Mouse (Mus musculus) heart, postnatal 4 days (tissue): ENCODE results near the gene a. TPM values are rescaled to one million over a fixed set of nuclear protein-coding genes. Genes with fewer than 3 reads are reported as not detected.

Experiments
- DNase-seq: peaks from one replicate; pipeline ENCODE4 v3.0.0; 2021
- total RNA-seq, 2 experiments: library from RNA; stranded (reverse); gene quantifications; 2 replicates each; pipeline ENCODE4 v1.2.3; 2021

a gene
- total RNA-seq, 2 experiments from 2014 or later, result not detected

DNA sequence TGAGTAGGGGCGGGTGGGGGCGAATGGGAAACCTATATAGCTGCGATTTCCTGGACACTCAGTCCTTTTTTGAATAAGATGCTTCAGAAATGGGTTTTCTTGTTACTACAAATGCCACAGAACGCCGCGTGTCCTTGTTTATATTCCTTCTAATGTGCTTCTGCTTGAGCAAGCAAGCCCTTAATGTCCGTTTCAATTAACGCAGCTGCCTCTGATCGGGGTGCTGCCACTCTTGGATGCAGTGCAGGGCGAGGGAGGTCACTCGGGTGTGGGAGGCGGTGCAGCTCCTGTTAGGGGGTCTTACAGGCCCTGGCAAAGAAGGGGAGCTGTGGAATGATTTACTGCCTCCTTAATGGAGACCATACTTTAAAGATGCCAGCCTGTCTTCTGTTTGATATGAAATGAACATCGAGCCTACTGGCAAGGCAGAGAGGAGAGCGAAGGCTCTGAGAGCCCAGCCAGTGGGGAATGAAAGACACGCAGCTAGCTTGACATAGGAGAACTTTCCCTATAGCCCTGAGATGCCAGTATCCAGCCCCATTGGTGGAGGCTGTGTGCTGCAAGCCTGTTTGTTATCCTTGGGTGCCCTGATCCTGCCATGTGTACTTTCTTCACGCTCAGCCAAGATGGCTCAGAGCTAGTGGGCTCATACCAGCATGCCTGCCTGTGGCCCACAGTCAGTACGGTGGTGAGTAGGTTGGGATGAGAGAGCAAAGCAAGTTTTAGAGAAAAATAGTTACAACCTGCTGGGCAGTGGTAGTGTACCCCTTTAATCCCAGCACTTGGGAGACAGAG, 8.1 kb upstream of the a start:
- no peak for DNase-seq

DNA sequence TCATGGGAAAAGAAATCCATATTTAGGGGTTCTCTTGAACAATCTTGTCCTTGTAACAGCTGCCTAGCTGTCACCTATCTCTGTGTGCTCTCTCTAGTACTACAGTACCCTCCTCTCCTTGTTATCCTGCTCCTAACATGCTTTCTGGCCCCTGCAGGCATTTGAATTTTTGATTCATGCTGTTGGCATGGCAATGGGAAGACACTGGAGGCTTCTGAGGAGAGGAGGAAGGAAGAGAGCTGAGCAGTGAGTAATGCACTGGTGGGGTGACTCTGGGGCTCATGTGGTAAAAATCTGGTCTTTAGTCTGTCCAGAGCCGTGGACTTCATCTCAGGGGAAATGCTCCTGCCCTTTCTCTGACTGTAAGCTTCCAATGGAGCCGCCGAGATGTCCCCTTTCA, 5.9 kb upstream of the a start:
- no peak for DNase-seq

DNA sequence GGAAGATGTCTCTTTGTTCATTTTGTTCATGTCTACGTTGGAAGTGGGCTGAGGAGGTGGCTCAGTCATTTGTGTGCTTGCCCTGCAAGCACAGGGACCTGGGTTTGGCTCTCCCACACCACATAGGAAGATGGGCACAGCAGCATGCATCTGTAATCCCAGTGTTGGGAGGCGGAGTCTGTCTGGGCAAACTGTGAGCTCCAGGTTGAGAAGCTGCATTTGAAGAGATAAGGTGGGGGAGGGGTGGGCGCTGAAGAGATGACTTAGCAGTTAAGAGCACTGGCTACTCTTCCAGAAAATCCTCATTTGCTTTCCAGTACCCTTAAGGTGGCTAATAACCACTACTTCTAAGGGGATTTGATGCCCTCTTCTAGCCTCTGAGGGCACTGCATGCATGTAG, 5.0 kb upstream of the a start:
- no peak for DNase-seq

DNA sequence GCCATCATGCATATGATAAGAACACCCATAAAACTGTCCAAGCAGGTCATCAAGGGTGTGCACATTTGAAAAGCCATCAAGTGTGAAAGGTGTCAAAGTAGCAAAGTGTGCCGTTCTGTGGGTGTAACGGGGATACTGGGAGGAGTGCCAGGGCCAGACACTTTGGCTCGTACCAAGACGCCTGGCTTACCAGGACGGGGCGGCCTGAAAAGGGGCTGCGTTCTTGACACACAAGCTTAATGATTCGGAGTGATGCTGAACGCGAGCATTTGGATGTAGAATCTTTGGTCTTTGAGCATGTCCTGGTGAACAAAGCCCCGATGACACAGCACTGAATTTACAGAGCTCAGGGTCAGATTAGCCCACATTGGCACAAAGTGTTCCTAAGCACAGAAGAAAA, 4.4 kb upstream of the a start:
- DNase-seq, result no peak

DNA sequence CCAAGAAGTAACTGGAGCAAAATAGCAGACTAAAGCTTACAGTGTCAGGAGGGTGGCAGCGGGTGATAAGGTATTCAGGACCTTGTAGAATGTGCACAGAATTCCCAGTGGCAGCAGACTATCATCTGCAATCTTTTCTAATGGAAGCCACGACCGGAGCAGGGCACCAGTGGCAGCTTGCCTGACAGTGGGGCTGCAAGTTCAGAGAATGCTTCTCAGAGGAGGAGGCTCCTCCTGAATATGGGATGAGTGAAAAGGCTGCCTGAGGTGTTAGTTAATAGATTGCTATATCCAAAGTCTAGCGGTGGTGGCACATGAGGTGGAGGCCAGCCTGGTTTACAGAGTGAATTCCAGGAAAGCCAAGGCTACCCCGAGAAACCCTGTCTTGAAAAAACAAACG, 1.8 kb upstream of the a start:
- DNase-seq, result no peak

DNA sequence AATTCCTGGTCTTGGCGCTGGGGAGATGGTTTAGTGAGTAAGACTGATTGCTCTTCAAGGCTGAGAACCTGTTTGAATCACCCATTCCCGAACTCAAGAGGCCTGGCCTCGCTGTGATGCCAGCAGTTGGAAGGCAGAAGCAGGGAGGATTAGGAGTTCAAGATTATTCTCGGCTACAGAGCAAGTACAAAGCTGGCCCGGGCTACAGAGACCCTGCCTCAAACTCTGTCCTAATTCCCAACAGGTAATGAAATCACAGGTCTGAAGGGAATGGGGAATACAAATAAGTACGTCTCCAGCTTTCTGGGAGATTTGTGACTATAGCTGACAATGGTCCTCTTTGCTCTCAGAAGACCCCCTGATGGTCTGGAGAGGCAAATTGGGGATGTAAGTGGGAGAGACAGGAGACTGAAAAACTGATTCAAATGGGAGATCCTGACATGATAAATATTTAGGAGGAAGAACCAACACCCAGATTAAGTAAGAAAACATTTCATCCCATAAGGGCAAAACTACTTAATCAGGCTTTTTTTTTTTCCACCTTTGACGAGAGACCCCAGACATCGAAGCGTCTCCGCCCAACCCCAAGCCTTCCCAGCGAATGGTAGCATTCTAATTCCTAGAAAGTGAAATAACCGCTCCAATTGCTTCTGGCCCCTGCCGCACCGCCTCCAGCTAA, 1.1 kb upstream of the a start:
- no peak for DNase-seq

DNA sequence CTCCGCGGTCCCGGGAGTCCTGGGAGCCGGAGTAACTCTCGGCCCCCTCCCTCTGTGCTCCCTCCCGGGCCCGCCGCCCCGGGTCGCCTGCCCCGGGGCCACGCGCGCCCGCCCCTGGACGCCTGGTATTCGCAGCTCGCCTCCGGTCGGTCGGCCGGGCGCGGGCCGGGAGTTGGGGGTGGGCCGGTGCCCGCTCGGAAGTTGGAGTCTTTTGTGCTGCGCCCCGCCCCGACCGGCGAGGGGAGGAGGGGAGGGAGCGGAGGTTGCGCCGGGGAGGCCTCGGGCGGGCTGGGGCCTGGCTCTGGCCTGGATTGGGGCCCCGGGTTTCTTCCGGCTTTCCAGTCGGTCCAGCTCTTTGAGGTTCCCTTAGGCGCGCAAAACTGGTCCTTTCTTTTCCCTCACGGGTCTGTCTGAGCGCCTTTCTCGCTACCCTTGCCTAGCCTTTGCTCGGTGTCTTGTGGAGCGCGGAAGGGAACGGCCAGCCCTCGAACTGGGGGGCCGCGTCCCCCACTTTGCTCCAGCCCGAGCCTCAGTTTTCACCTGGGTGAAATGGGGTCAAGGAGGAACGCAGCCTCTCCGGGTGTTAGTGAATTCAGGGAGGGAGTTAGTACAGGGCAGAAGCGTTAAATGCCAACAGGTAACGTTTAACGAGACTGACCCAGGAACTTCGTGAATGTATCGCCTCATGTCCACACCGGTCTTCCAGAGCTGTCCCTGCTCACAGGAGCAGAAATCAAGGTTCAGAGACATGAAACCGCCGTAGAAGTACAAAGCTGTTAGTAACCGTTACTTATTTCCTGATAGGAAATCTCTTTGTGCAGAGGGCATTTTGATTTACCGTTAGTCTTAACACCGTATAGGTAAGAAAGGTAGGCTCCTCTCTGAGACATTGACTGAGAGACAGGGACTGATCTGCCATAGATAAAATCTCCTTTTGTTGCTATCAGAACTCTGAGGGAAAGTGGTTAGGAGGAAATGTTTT, 750 bp downstream of the a start:
- DNase-seq, result peak; percentile 85

DNA sequence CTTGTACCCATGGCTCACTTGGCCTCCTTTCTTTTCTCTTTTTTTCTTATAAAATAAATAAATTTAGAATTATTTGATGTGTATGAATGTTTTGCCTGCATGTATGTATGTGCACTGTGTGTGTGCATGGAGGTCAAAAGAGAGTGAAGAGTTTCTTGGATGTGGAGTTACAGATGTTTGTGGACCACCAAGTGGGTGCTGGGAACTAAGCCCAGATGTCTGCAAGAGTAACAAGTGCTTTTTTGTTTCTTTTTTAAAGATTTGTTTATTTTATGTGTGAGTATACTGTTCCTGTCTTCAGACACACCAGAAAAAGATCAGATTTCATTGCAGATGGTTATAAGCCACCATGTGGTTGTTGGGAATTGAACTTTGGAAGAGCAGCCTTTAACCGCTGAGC, 12.2 kb downstream of the a start:
- no peak for DNase-seq

DNA sequence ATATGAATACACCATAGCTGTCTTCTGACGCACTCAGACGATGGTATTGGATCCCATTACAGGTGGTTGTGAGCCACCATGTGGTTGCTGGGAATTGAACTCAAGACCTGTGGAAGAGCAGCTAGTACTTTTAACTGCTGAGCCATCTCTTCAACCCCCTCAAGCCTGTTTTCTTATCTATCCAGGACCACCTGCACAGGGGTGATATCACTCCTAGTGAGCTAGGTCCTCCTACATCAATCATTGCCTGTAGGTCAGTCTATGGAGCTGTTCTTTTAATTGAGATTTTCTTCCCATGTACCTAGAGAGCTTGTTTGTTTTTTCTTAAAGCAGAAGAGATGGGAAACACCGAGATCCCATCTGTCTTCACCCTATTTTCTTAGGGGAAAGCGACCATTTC, 12.6 kb downstream of the a start:
- no peak for DNase-seq

DNA sequence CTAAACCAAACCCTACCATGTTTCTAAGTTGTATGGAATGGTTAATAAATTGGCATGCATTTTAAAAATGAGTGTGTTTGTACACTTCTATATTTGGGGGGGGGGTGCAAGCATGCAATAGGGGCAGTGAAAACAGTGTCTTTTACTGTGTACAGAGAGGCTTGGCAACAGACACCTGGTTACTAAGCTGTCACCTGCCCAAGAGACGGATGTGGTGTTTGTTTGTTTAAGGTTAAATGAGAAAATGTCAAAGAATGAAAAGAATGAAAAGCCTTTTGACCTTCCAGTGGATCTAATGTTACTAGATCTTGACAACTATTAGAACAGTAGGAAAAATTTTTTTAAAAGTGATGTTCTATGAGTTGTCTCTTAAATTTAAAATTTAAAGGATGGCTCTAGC, 16.5 kb downstream of the a start:
- no peak for DNase-seq

DNA sequence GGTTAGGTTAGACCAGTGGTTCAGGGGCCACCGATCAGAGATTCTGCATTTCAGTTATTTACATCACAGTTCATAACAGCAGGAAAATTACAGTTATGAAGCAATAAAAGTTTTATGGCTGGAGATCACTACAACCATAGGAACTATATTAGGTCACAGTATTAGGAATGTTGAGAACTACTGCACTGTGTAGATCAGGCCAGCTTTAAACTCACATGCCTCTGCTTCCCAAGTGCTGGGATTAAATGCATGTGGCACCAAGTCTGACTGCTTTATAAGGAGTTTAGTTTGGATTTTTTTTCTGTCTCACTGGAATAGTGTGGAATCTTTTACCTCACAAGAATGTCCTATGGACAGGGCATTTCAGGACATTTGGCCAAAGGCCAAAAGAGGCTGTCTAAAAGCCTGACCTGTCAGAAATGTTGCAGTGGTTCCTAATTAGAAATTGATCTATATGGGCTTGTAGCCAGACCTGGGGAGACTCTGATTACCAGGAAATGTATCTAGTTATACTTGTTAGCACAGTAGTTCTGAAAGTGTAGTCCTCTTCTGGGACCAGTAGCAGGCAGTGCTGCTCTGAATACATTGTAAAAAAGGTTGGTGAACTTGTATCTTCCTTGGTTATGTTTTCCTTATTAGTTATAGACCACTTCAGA, 18.0 kb downstream of the a start:
- DNase-seq, result peak; percentile 56

DNA sequence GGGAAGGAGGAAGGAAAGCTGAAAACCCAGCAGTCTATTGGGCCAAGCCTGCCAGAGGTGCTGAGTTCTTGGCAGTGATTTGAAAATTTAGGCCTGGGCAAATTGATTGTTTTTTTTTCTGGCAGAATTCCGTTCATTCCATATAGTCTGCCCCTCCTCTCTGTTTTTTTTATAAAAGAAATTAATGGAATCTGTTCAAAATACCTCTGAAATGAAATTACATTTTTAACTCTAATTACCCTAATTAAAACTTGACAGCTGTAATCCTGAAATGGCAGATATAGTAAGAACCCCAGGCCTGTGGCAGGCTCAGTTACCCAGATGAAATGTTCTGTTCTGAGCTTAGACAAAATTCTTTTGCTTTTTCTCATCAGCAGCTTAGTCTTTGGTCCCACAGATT, 19.6 kb downstream of the a start:
- no peak for DNase-seq

DNA sequence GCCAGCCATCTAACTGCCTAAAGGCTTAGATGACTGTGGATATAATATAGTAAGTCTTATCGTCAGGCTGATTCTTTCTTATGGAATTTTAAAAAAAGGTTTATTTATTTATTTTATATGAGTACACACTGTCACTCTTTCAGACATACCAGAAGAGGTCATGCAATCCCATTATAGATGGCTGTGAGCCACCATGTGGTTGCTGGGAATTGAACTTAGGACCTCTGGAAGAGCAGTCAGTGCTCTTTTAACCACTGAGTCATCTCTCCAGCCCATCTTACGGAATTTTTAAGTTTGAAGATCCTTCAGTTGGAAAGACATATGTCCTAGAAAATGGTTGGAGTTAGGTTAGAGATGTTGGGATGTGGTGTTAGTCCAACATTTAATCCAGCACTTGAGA, 22.2 kb downstream of the a start:
- DNase-seq, result no peak

DNA sequence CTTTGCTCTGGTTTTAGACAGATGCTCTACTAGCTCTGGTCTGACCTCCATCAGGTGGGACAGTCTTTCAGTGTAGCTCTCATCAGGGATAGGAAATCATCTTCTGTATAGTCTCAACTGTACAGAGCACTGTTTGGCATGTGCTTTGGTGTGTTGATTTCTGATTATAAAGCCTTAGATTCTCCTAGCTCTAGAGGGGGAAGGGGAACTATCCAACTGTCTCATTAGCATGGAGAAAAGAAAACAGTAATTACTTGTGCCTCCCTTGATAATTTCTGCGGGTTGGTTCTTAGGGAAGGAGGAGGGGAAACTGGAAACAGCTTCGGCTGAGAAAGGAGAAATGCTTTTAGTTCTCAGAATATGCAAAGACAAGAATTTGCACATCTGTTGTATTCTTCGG, 25.9 kb downstream of the a start:
- no peak for DNase-seq

DNA sequence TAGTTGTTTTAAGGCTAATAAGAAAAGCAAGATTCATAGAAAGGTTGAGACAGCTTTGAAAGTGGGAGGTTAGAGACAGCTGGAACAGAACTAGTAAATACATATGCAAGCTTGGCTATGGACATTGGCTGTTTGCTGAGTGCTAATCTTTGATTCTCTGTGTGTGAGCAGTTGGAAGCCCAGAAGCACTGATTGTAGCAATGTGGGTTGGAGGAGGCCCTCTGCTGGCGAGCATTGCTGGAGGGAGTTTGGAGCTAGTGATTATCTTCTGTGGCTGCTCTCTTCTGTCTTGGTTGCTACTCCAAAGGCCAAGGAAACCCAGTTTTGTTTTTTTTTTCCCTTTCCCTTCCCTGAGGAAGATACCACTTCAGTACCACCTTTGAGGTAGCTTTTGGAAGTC, 26.6 kb downstream of the a start:
- peak; percentile 61 for DNase-seq

DNA sequence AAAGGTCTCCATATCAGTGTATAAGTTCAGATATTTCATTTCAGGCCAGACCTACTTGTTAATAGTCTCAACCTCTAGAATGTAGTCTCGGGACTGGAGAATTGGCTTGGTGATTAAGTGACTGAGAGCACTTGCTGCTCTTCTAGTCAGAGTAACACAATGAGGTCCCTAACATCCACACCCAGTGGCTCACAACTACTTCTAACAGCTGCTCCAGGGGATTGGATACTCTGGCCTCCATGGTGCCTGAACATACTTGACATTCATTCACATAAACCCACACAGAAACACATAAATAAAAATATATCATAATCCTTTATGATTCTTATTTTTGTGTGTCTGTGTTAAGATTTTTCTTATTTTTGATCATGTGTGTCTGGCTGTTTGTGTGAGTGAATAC, 27.4 kb downstream of the a start:
- DNase-seq, result no peak

DNA sequence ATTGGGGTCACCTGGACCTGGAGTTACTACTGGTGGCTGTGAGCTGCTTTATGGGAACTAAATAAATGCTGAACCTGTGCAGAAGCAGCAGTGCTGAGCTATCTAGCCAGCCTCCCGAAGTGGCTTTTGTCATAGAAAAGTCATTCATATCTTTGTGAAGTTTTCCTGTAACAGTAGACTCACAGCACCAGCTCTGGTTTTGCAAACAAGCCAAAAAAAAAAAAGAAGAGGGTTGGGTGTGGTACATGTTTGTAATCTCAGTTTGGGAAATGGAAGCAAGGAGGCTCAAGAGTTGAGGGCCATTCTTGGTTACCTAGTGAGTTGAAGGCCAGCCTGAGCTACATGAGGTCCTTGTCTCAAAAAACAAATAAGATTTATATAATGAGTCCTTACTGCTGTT, 29.1 kb downstream of the a start:
- DNase-seq, result no peak

DNA sequence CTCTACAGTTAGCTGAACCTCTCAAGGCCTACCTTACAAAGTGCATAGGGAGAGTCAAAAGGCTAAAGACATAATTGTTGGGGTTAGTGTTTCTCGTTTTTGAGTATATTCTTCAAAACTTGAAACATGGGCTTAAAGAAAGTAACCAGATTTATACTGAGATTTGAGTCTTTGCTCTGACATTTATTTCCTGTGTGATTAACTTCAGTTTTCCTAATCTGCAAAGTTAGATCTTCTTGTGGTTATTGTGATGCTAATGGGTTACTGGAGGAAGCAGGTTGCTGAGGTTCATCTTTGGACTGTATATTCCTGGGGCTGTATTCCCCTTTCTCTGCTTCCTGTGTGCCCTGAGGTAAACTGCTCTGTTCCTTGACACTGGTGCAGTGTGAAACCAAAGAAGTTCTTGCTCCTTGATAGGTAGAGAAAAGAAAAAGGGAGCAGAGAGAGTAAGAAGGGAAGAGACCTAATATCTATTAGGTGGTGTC, 34.9 kb downstream of the a start:
- DNase-seq, result no peak

DNA sequence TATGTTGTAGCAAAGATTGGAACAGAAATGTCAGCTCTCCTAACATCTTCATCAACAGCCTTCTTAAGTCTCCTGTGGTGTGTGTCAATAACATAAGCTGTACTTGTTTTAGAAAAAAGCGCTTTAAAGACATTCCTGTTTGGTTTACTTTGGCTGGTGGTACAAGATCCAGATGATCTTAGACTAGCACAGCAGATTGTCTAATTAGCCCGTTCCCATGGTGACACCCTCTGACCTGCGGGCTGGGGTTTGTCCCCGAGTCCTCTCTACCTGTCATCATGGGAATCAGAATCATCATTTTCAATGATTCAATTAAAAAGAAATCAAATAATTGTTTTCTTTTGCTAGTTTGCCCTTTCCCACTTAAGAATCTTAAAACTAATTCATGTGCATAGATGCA, 36.3 kb downstream of the a start:
- DNase-seq, result no peak

DNA sequence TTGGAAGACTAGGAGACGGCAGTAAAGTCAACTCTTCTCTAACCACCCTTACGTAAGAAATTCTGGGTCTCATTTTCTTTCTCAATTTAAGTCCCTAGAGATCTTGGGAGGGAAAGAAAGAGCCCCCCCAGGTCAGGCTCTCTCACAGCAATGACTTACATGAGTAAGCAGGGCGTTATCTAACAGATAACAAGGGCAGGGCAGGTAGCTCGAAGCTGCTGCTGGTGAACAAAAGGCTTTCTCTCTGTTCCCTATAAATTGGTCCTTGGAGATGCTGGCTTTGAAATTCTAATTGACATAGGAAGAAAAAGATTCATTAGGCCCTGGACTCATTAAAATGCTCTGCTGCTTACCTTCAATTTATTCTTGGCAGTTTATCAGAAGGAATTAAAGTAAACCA, 41.3 kb downstream of the a start:
- DNase-seq, result no peak

DNA sequence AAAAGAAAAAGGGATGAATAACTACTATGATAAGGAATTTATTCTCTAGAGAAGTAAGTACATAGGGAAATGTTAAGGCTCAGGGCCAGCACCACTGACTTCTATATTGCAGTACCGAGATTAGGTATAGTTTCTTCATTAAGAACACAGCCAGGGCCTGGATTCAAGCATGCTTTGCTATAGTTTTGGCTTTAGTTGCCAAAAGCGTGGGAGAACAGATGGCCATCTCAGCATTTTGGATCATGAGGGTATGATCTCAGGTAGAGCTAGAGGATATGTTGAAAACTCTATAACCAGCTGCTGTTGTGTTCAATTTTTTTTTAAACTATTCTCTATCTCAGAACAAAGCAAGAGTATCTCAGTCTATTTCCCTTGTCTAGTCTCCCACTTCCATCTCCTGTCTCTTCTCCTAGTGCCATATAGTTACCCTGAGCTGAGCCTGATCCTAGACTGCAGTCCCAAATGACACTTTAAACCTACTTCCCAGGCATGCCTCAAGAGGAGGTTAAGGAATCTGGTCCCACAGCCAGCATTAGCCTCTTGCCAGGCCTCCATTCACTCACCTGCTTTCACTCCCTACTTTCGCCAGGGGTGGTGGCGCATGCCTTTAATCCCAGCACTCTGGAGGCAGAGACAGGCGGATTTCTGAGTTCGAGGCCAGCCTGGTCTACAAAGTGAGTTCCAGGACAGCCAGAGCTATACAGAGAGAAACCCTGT, 43.1 kb downstream of the a start:
- DNase-seq, result no peak

DNA sequence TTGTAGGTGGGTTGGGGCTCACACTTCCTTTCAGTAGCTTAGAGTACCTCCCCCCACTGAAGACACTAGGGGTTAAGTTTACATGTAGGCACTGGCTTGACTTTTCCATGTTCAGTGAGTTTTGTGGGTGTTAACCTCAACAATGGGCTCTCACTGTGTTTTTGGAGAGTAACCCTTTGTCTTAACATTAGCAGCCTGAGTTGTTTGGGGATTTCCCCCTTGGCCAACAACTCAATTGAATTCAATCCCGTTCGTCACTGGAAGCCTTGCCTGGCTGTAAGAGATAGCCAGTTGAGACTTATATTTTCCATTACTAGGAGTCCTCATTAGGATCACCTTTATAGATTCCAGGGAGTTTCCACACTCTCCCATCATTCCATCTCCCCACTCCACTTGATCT, 45.3 kb downstream of the a start:
- no peak for DNase-seq
